Mouse (Mus musculus) neural tube, embryonic 11.5 days (tissue): ENCODE data around the gene Tmem178. TPM values are rescaled to one million over a fixed set of nuclear protein-coding genes. Genes with fewer than 3 reads are reported as not detected.

Experiments
- ATAC-seq: fragments of 200-750 bp; cut with Nextera tagmentation; 2 replicates; pipeline ENCODE4 v1.8.0; 2017; ENCODE audit warnings: moderate number of reproducible peaks, mild to moderate bottlenecking, moderate TSS enrichment, moderate library complexity; ENCODE audit not compliant: insufficient read depth, low FRiP score, low TSS enrichment
- DNase-seq: peaks from one replicate; pipeline ENCODE4 v3.0.0-alpha.2; 2015; ENCODE audit warnings: low spot score
- H3K27ac ChIP-seq: fragments of 300-500 bp; sonication (generic); 2 replicates; pipeline ENCODE4 v1.5.1; 2014; ENCODE audit warnings: low read depth, mild to moderate bottlenecking, low read length
- H3K27me3 ChIP-seq: fragments of 300-500 bp; sonication (generic); 2 replicates; pipeline ENCODE4 v1.6.1; 2014; ENCODE audit warnings: mild to moderate bottlenecking, low read length, mixed read lengths; ENCODE audit not compliant: control insufficient read depth, insufficient read depth
- H3K36me3 ChIP-seq: fragments of 300-500 bp; sonication (generic); 2 replicates; pipeline ENCODE4 v1.6.1; 2014; ENCODE audit warnings: mild to moderate bottlenecking, low read length, moderate library complexity, mixed read lengths; ENCODE audit not compliant: control insufficient read depth, insufficient read depth
- H3K4me1 ChIP-seq: fragments of 300-500 bp; sonication (generic); 2 replicates; pipeline ENCODE4 v1.6.1; 2014; ENCODE audit warnings: low read length, mixed read lengths; ENCODE audit not compliant: control insufficient read depth, insufficient read depth
- H3K4me2 ChIP-seq: fragments of 300-500 bp; sonication (generic); 2 replicates; pipeline ENCODE4 v1.6.1; 2014; ENCODE audit warnings: low read depth, mild to moderate bottlenecking, moderate library complexity
- H3K4me3 ChIP-seq: fragments of 300-500 bp; sonication (generic); 2 replicates; pipeline ENCODE4 v1.5.1; 2014; ENCODE audit warnings: low read depth, low read length
- H3K9ac ChIP-seq: fragments of 300-500 bp; sonication (generic); 2 replicates; pipeline ENCODE4 v1.6.1; 2014; ENCODE audit warnings: mild to moderate bottlenecking, low read length
- H3K9me3 ChIP-seq: fragments of 300-500 bp; sonication (generic); 2 replicates; pipeline ENCODE4 v1.6.1; 2016; ENCODE audit warnings: low read length; ENCODE audit not compliant: control insufficient read depth
- WGBS: fragments of 180-500 bp; shearing (Covaris S2); extraction: QIAGEN DNeasy Blood & Tissue Kit; methylation state at CpG from one replicate; pipeline ENCODE4 v1.1.7; 2014; 5-methylcytosine and 5-hydroxymethylcytosine counted together
- polyA plus RNA-seq: library from polyadenylated mRNA; unstranded; fragments of >200 nt; fragmentation: Nextera tagmentation; extraction: Ambion mirVana; gene quantifications from 2 replicates; pipeline ENCODE4 v1.2.1, GENCODE M21; 2014

The Tmem178 gene
- polyA plus RNA-seq, 1 experiment from 2014 or later, result 16.4 TPM

DNA sequence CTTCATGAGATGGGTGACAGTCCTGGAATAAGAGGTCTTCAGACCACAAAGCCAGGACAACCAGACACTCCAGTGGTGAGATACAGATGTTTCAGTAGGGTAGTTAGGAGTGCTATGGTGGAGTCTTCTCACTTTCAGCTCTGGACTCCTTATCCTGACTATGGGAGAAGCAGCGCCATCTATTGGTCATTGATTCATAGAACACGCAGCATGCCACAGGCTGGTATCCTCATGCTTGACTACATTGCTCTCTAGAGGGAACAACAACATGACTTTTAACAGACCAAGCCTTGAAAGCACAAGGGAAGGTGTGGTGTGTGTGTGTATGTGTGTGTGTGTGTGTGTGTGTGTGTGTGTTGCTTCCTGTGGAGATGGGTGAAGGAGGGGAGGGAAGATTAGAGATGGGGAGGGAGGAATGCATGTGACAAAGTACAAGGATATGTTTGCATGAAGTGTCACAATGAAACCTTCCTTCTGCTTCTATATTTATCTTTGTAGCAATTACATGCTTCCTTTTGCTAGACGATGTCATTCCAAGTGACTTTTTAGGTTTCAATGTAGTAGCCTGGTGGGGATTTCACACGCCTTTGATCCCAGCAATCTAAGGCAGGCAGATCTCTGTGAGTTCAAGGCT lies 71.5 kb downstream of the Tmem178 start:
- Histone ChIP-seq H3K9me3 (no peaks in the 10 kb centered on the region), H3K9ac (no peak overlapping the region), H3K36me3 (no peaks in the 10 kb centered on the region), H3K27ac (no peak overlapping the region), H3K27me3 (no peaks in the 10 kb centered on the region), H3K4me3 (no peak overlapping the region), H3K4me2 (no peak overlapping the region), H3K4me1 (no peaks in the 10 kb centered on the region)
- 52% methylated on average over 4 of the region's 4 CpGs for WGBS
- peak; percentile 32; the same call in 1 of the 2 replicates for ATAC-seq
- peak; percentile 46 for DNase-seq

DNA sequence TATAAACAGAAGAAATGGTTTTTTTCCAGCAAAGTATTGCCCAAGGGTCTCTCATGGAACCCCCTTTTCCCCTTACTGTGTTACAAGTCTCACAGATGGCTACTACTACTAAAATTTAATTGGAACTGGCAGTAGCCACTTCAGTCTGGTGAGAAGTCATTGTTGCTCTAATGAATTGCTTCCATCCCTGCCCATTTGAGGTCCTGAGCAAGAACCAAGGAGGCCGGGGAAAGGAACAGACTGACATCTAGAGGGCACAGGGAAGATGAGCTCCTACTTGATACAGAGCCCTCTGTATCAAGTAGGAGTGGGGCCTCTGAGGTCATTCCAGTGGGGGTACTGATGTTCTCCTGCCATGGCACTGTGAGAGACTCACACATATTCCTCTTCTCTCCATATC lies 72.7 kb downstream of the Tmem178 start:
- Histone ChIP-seq H3K27ac (no peak overlapping the region), H3K9ac (no peak overlapping the region), H3K4me2 (no peak overlapping the region), H3K9me3 (no peaks in the 10 kb centered on the region), H3K4me3 (no peak overlapping the region), H3K4me1 (no peaks in the 10 kb centered on the region), H3K36me3 (no peaks in the 10 kb centered on the region), H3K27me3 (no peaks in the 10 kb centered on the region)
- ATAC-seq, result no peak
- no peak for DNase-seq
- WGBS, result 43% methylated on average over 1 of the region's 1 CpGs

- H3K9ac ChIP-seq, result no peak overlapping the region
- H3K27me3 ChIP-seq, result no peaks in the 10 kb centered on the region
- no peaks in the 10 kb centered on the region for H3K9me3 ChIP-seq
- no peak; the same call in 1 of the 2 replicates for ATAC-seq
- H3K4me1 ChIP-seq, result no peaks in the 10 kb centered on the region
- WGBS, result 95% methylated on average over 6 of the region's 6 CpGs
- H3K27ac ChIP-seq, result no peak overlapping the region
- no peak overlapping the region for H3K4me3 ChIP-seq
- no peak overlapping the region for H3K4me2 ChIP-seq
- DNase-seq, result no peak
- H3K36me3 ChIP-seq, result no peaks in the 10 kb centered on the region
Observed at GRCm38 (mm10) chr17:81027331-81027730, 82.9 kb downstream of the Tmem178 start.

DNA sequence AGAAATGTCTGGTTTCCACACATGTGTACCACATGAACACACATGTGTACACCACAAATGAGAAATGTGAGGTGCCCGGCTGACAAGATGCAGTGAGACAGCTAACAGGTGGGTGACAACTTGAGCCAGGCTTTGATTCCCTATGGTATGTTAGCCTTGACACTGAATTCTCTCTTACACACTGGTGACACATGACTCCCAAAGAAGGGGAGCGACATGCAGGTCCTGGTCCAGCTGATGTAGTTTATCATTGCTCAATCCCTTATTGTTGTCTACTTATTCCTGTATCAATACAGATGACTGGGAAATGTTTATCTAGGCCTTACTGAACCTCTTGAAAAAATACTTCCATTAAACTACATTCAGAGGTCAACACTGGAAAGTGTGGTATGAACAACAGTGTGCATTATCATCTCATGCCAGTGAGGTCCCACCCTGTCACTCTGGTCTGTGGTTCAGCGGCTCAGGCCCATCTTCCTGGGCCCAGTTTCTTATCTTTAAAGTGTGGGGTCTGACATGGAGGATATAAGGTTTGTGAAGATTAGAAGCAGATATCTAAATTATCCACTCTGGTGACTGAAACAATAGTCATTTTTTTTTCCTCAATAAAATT lies 87.5 kb downstream of the Tmem178 start:
- no peak for ATAC-seq
- no peak overlapping the region for H3K9ac ChIP-seq
- no peak overlapping the region for H3K4me2 ChIP-seq
- no peak overlapping the region for H3K27ac ChIP-seq
- H3K36me3 ChIP-seq, result no peaks in the 10 kb centered on the region
- H3K27me3 ChIP-seq, result no peaks in the 10 kb centered on the region
- H3K4me1 ChIP-seq, result no peaks in the 10 kb centered on the region
- H3K4me3 ChIP-seq, result no peak overlapping the region
- WGBS, result 94% methylated on average over 3 of the region's 3 CpGs
- DNase-seq, result no peak
- H3K9me3 ChIP-seq, result no peaks in the 10 kb centered on the region

DNA sequence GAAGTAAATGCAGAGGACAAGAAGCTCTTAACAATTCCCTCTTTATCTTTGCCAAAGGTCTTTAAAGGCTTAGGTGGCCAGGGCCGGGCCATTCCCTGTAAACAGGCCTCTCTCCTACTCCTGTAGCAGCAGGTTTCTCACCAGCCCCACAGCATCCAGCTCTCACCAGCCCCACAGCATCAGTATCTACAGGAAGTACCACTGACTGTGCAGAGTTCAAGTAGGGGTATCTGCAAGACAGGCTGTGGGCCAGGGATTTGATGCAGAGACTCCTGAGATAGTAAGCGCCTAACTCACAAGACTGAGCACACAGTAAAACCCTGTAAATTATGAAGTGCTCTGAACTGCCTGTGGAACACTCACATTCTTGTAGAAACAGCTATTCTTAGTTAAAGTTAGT lies 88.5 kb downstream of the Tmem178 start:
- Histone ChIP-seq H3K4me1 (no peaks in the 10 kb centered on the region), H3K36me3 (no peaks in the 10 kb centered on the region), H3K9ac (no peak overlapping the region), H3K4me2 (no peak overlapping the region), H3K27ac (no peak overlapping the region), H3K9me3 (no peaks in the 10 kb centered on the region), H3K4me3 (no peak overlapping the region), H3K27me3 (no peaks in the 10 kb centered on the region)
- ATAC-seq (no peak), DNase-seq (no peak)
- 75% methylated on average over 2 of the region's 2 CpGs for WGBS

DNA sequence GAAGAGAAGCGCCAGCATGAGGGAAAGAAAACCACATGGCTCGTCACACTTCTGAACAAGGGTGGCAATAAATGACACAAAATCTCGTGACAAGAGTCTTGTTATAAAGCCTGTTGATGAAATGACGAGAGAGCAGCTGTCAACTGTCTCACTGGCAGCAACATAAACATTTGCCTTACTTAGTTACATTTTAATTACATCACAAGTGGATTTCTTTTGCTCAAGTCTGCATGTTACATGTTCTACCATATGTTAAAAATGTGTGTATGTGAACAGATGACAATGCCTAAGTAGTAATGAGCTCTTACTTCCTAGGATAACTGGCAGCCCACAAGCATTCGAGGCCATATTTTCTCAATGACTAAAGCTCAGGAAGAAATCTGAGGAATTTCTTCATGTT lies 90.9 kb downstream of the Tmem178 start:
- no peaks in the 10 kb centered on the region for H3K4me1 ChIP-seq
- no peak overlapping the region for H3K4me2 ChIP-seq
- H3K36me3 ChIP-seq, result no peaks in the 10 kb centered on the region
- no peak overlapping the region for H3K4me3 ChIP-seq
- no peak overlapping the region for H3K9ac ChIP-seq
- H3K27ac ChIP-seq, result no peak overlapping the region
- WGBS, result 82% methylated on average over 5 of the region's 5 CpGs
- no peak for ATAC-seq
- H3K9me3 ChIP-seq, result no peaks in the 10 kb centered on the region
- no peak for DNase-seq
- H3K27me3 ChIP-seq, result no peaks in the 10 kb centered on the region

DNA sequence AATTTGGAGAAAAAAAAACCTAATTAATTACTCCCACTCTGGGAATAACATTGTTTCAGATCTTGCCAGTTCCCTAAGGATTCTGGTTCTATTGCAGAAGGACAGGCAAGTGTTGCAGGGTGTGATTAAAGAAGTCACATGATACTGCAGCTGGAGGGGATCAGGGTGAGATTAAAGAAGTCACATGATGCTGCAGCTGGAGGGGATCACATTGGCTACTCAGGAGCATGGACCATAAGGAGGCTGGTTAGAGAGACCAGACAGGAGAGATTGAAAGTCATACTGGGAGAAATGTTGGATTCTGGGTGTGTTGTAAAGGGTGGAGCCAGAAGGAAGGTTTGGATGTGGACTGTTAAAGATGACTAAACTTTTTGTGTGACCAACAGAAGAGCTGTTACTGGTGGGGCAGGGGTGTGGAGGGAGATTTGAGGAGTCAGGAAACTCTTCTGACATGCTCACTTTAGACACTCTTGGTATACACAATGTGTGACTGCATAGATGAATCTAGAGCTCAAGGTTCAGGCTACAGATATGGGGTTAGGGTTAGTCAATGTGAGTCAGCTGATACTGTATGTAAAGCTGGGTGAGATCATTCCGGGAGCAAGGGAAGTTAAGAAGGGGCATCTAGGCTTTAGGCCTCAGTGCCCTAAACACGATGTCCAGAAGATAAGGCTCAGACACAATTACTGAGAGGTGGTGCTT lies 94.4 kb downstream of the Tmem178 start:
- no peaks in the 10 kb centered on the region for H3K27me3 ChIP-seq
- H3K27ac ChIP-seq, result no peak overlapping the region
- H3K9me3 ChIP-seq, result no peaks in the 10 kb centered on the region
- no peak overlapping the region for H3K4me2 ChIP-seq
- no peak overlapping the region for H3K4me3 ChIP-seq
- no peaks in the 10 kb centered on the region for H3K36me3 ChIP-seq
- H3K4me1 ChIP-seq, result no peaks in the 10 kb centered on the region
- DNase-seq, result no peak
- WGBS, result 97% methylated on average over 2 of the region's 2 CpGs
- H3K9ac ChIP-seq, result no peak overlapping the region
- ATAC-seq, result no peak

DNA sequence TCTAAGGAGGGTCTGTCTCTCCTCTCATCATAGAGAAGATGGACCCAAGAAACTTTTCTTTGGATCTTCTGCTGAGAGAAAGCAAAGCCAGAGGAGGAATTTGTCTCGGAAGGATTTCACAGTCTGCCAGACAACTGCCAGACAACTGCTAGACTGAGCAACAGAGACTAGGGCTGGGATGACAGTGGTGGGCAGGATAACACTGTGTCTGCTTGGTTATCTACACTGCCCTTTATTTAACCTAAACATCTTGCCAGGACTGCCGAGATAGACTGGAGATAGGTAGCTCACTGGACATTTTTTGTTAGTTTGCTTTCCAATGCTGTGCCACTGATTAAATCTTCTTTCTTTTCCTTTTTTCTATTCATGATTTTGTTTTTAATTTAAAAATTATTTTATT lies 97.2 kb downstream of the Tmem178 start:
- H3K4me1 ChIP-seq, result no peaks in the 10 kb centered on the region
- H3K27ac ChIP-seq, result no peak overlapping the region
- no peaks in the 10 kb centered on the region for H3K36me3 ChIP-seq
- ATAC-seq, result no peak
- no peaks in the 10 kb centered on the region for H3K27me3 ChIP-seq
- no peak for DNase-seq
- H3K9me3 ChIP-seq, result no peaks in the 10 kb centered on the region
- H3K4me3 ChIP-seq, result no peak overlapping the region
- no peak overlapping the region for H3K9ac ChIP-seq
- WGBS, result 92% methylated on average over 2 of the region's 2 CpGs
- no peak overlapping the region for H3K4me2 ChIP-seq

DNA sequence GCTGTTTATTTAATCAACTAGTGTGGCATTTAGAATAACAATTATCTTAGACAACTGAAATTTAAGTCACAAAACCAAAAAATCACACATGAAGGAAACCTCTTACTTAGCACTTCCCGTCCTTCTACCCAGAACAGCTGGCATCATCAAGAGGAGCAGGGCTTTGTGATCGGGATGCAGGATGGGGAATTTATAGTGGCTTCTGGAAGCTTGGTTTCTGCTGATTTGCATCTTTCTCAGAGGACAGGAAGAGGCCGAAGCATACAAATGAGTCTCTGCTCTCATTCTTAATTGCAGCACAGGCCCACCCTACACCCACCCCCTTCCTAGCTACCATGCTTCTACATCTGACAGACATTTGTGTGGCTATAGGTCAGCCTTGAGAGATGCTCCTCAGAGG lies 99.9 kb downstream of the Tmem178 start:
- 78% methylated on average over 3 of the region's 3 CpGs for WGBS
- no peak for DNase-seq
- Histone ChIP-seq H3K9me3 (no peaks in the 10 kb centered on the region), H3K4me3 (no peak overlapping the region), H3K27me3 (no peaks in the 10 kb centered on the region), H3K4me2 (no peak overlapping the region), H3K27ac (no peak overlapping the region), H3K36me3 (no peaks in the 10 kb centered on the region), H3K9ac (no peak overlapping the region), H3K4me1 (no peaks in the 10 kb centered on the region)
- no peak for ATAC-seq
